Mouse (Mus musculus) urinary bladder, adult 2 months (tissue): ENCODE measurements around the gene Plcg1. TPM values are rescaled to one million over a fixed set of nuclear protein-coding genes. Genes with fewer than 3 reads are reported as not detected.

Experiments
- DNase-seq: peaks from one replicate; pipeline ENCODE4 v3.0.0; 2022; ENCODE audit warnings: low spot score
- polyA plus RNA-seq: library from polyadenylated mRNA; depleted of rRNA; stranded (reverse); fragments of >200 nt; gene quantifications from 2 replicates; pipeline ENCODE4 v1.2.3, GENCODE M21; 2012

Gene Plcg1
- polyA plus RNA-seq, 1 experiment = 56.5 TPM

DNA sequence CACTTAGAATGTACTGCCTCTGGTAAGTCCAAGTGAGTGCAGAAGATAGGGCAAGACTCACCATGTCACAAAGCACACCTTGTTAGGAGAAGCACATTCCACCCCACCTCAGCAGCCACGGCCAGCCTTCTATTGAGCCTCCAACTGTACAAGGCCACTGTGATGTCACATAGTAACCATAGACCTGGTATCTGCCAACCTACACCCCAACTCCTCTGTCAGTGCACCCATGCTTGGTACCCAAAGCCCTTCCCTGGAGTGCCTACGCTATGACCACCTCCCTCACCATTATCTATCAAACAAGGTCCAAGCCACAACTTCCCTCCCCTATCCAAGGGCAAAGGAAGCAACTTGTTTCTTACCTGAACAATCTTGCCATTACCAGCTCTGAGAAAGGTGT lies 37.9 kb downstream of the Plcg1 start:
- no peak for DNase-seq

DNA sequence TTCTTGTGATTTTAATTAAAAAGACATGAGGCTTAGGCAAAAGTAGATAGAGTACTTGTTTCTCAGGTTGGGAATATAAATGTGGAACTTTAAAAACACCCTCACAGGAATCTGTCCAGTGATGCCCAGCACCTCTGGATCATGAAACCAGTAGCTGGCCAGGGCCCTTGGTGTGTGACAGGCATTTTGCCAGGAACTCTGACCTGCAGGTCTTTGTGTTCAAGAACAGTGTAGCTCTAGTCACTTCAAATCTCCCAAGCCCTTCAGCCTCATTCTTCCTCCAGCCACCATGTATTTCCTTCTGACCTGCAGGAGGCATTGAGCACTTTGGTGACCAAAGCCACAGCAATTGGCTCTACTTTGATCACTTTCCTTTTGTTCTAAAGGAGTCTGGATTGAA lies 39.3 kb downstream of the Plcg1 start:
- no peak for DNase-seq

GRCm38 (mm10) chr2:160770871-160771270 lies 39.8 kb downstream of the Plcg1 start:
- DNase-seq = no peak

DNA sequence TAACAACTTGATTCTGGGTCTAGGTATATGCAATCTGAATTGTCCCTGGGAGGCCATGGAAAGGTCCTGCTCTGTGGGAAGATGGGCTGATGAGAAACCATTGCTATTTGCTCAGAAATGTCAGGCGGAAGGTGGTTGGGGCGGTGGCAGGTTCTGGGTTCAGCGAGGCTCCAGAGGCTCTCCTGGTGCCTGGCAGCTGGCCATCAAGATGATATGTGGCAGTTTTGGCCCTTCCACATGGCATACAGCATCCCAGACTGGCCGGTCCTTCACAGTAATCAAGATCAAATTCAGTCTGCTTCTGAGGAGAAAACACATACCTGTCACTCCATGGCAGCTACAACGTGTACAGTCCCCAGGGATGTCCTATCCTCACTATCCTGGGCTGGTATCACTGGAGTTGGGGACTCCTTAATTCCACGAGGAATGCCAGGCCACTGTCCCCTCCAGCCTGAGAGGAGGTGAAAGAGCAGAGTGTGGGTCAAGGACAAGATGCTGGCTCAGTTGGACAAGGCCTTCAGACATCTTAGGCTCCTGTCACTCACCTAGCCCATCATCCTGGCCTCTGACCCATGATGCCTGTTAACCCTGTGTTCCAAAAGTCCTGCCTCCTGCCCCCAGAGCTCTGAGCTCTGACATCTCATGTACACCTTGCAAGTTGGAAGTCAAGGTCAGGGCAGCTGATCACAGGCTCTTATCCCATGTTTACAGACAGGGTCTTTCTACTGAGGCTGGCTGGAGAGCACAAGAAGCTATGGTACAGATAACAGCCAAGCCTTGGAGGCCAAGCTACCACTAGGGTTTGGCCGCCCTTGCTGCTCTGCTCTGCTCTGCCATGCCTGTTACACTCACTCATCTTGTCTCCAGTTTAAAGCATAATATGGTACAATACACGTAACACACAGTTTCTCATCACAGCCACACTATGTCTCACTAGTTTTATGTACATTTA lies 40.5 kb downstream of the Plcg1 start:
- no peak for DNase-seq

DNA sequence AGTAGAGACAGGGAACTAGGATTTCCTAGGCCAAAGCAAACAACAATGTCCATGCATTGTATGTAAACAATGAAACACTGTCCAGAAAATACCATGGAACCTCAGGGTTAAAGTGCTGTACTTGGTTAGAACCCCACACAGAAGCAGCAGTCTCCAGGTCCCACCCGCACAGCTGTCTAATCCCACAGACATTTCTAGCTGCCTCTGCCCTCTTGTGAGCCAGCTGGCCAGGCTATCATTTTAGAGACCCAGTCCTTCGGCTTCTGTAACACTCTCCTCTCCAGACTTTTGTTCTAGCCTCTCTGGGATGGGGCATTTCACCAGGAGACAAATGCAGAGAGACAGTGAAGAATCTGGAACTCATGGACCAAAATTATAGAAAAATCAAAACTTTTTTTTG lies 46.9 kb downstream of the Plcg1 start:
- DNase-seq = no peak

GRCm38 (mm10) chr2:160780154-160780833 lies 49.2 kb downstream of the Plcg1 start:
- no peak for DNase-seq

DNA sequence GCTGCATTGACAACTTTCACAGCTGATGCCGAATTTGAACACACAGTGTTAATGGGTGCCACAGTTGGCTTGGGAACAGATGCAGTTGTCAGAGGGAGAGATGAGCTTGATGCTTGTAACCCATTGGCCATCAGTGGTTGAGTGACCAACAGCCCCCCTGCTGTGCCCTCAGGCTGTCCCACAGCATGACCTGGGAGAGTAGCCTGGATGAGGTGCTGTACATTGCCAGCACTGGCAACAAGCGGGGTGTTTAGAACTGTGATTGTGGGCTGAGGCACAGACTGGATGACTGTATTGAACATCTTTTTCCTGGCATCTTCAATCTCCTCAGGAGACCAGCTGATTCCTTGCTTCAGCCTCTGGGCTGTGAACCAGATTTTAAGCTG lies 49.7 kb downstream of the Plcg1 start:
- DNase-seq = no peak

DNA sequence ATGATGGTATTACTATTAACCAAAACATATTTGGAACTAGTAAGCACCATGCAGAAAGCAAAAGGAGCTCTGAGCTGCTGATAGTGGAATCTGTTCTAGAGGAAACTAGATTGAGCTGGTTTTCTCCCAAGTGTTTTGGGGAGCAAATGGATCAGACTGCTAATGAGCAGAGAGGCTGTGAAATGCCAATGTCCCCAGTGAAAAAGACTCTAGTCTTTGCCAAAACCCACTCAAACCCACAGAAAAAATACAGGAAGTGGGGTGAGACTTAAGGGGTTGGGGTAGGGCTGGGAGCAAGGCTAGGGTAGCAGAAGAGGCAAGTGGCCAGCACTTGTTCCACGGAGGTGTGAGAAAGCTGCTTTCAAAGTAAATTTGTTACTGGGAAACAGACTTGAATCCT lies 55.2 kb downstream of the Plcg1 start:
- no peak for DNase-seq

GRCm38 (mm10) chr2:160789046-160789445 lies 57.9 kb downstream of the Plcg1 start:
- no peak for DNase-seq

DNA sequence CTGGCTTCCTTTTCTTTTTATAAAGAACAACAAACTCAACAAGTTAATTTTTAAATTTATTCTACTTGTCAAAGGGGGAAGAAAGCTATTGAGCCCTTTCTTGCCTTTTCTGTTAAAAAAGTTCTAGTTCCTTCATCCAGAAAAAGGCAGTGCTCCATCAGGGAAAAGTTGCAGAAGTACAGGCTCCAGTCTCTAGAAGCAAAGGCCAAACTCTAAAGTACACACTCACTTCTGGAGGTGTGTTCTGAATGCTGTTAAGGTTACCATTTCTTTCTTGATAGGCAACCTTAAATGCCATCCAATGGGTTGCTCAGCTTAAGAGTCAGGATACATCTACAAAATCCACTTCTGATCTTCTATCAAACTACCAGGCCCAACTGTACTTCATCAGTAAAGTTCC lies 58.6 kb downstream of the Plcg1 start:
- DNase-seq = no peak

DNA sequence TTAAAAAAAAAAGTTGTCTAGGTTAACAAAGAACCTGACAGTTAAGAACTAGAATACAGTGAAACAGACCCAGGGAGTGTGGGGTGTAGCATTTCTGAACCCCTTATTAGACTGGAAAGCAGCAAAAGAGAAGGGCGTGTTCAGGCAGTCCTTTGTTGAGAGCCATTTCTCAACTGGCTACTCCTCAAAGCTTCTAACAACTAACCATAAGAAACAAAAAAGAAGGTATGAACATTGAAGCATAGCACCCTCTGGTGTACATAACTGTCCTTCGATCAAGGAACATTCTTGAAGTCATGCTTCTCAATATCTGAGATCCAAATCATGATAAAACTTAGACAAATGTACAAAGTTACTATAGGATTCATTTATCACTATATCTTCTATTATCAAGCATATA lies 62.0 kb downstream of the Plcg1 start:
- no peak for DNase-seq

GRCm38 (mm10) chr2:160796973-160797372 lies 65.9 kb downstream of the Plcg1 start:
- DNase-seq = no peak

GRCm38 (mm10) chr2:160798206-160798605 lies 67.1 kb downstream of the Plcg1 start:
- DNase-seq = no peak

GRCm38 (mm10) chr2:160800967-160801366 lies 69.9 kb downstream of the Plcg1 start:
- DNase-seq = no peak

GRCm38 (mm10) chr2:160802326-160802725 lies 71.2 kb downstream of the Plcg1 start:
- no peak for DNase-seq

GRCm38 (mm10) chr2:160804794-160805527 lies 73.9 kb downstream of the Plcg1 start:
- no peak for DNase-seq

- no peak for DNase-seq
These were observed 75.0 kb downstream of the Plcg1 start for GRCm38 (mm10) chr2:160806091-160806521.

DNA sequence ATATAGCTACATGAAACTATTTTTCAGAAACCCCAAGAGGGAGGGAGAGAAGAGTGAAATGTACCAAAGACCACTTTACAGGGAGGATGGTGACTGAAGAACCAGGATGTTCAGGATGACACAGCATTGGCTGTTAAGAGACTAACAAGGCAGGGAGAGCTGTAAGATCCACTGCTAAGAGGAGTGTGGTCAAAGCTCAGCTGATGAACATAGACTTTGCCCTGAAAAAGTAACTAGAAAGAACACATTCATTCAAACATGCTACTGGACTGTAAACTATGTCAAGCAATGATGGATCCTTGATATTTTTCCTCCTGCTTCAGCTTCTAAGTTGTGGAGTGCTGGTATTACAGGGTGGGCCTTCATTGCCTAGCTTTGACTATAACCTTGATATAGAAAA lies 79.3 kb downstream of the Plcg1 start:
- no peak for DNase-seq

DNA sequence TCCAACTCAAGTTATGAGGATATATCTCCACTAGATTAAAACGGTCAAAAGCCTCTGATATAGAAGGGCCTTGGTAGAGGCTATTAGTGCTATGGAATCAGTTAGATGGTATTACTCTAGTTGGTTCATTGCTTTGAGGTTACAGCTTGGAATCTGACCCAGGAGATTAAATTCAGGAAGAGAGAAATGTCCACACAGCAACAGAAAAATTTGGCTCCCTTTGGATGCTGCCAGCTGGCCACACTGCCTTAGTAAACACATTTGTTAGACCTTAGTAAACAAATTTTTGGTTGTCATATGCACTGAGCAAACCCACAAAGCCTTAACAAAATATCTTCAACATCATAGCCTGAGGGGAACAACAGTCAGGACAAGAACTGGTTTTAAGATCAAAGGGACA lies 79.7 kb downstream of the Plcg1 start:
- DNase-seq = no peak
